Mouse (Mus musculus) brain, embryonic 14.5 days (tissue): ENCODE results near the gene Fam72a.

Experiments used
- CTCF ChIP-seq: fragments of 200-500 bp; IDR thresholded peaks from 2 replicates; pipeline ENCODE4 v1.5.1; 2012; ENCODE audit warnings: inconsistent platforms, mild to moderate bottlenecking, moderate library complexity, borderline replicate concordance; ENCODE audit not compliant: insufficient read depth, insufficient read length; ENCODE audit errors: extremely low read depth
- POLR2A ChIP-seq: fragments of 200-500 bp; IDR thresholded peaks from 2 replicates; pipeline ENCODE4 v1.6.1; 2012; ENCODE audit warnings: mild to moderate bottlenecking, inconsistent platforms, borderline replicate concordance; ENCODE audit not compliant: poor library complexity, insufficient read depth, insufficient read length, severe bottlenecking; ENCODE audit errors: extremely low read depth

DNA sequence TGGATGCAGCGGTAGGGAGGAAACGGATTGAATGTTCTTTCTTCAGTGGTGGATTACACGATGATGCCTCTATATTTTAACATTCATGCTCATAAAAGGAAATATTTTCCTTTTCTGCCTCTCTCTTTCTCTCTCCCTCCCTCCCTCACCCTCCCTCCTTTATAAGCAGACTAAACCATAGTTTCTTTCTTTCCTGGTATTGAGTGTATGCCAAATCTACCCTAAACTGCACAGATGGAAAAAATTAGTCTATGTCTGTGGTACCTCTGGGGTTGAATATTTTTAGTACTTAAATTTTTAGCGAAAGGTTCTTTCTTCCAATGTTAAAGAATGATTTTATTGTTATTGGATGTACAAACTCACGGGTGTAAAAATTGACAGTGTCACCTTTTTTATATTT, 14.2 kb downstream of the Fam72a start:
- no peak for TF ChIP-seq POLR2A
- no peak for TF ChIP-seq CTCF
